Mouse (Mus musculus): ENCODE results near the gene Rab29.

DNA sequence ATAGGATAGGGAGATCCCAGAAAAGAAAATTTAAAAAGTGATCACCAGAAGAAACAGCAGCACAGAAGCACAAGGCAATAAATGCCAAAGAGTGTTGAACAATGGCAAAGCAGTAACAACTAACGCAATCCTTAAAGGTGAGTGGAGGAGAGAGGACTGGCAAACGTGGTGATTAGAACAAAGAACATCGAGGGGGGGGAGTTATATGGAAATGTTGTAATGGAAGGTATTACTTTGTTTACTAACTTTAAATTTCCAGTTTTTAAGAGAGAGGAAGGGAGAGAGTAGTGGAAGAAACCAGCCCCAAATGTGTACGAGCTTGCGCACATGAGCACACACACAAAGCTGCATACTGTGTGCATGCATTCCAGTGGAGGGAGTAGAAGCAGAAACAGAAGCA, 1.4 kb upstream of the Rab29 start:
- TF ChIP-seq CTCF (IDR thresholded peaks at IDR 0.05; ENCODE audit: borderline replicate concordance, extremely low read depth, insufficient read depth, insufficient read length): no peak
- TF ChIP-seq POLR2A (IDR thresholded peaks at IDR 0.05; ENCODE audit: borderline replicate concordance, extremely low read depth, insufficient read depth, insufficient read length, poor library complexity, severe bottlenecking): no peak

Data from brain, embryonic 14.5 days (tissue).